Mouse (Mus musculus) gastrocnemius, postnatal 14 days (tissue): Measurements from ENCODE around the gene Fnd3c2. TPM values are rescaled to one million over a fixed set of nuclear protein-coding genes. Genes with fewer than 3 reads are reported as not detected.
"Not testable (repeated sequence)": the region's sequence is repeated elsewhere in the genome, so short reads cannot be mapped to it uniquely, and the experiment has no call there.

Experiments
- DNase-seq: peaks from one replicate; pipeline ENCODE4 v3.0.0; 2021; ENCODE audit warnings: mixed read lengths
- intact Hi-C: fragments of 180-260 bp; cut with DNase I; formaldehyde crosslinking; loops from one replicate; pipeline ENCODE4 v1.15.1; 2025; ENCODE audit warnings: low total_unique reads
- long read RNA-seq, 2 experiments: library from polyadenylated mRNA; stranded (forward); transcript quantifications; one replicate each; pipeline ENCODE4 v2.0.0; 2021
- total RNA-seq, 2 experiments: library from RNA; stranded (reverse); gene quantifications; 2 replicates each; pipeline ENCODE4 v1.2.3; 2021

Fnd3c2 gene
- total RNA-seq, result under 1 TPM in 1 of 2 experiments, not detected in 1; 0.23 TPM
- long read RNA-seq, experiment 1, result 0 reads
- long read RNA-seq, experiment 2, result 0 reads

DNA sequence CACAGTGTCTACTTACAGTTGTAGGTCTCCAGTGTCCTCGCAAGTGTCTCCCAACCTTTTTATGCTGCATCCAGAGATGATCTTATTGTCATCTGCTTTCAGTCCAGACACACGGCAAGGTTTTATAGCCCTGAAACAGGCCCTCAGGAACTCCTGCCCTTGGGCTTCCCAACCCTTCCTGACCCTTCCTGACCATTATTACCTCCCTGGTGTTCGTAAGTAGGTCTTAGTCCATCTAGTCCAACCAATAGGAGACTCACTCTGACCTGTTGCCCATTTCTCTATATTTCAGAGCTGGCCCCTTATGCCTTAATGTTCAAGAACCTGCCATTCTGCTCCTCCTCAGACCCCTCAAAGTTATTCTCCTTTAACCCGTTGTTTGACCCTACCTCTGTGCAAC, at the start of gene Fnd3c2:
Fnd3c2 (minus strand) TSS at position 101 of the 400 bp plus-strand sequence.
- intact Hi-C loops, result no loop called here
- DNase-seq, result no peak

DNA sequence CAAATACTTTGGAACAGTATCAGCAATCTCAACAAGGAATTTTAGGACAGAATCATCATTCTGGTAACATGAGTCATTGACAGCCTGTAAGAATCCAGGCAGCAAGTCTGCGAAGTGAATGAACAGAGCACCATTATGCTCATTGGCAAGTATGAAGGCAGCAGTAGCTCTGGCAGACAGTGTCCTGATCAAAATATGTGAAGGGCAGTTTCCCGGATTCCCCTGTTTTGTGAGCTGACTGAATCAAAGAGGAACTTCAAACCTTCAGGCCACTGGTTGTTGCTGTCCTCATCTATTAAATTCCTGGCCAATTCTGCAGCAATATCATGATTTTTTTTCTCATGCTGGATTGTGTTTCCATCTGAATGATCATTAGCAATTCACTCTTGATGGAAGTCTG, 29.3 kb upstream of the Fnd3c2 start:
- intact Hi-C loops, result no loop called here

GRCm38 (mm10) chrX:106221058-106221457, 34.1 kb downstream of the Fnd3c2 start, which contains the start of gene Taf9b:
Gene Taf9b, minus strand, starts transcription at chrX:106221158.
- no peak for DNase-seq
- intact Hi-C loops, result no loop called here

More for the DNA sequence above, 29.3 kb upstream of the Fnd3c2 start:
- DNase-seq, result no peak

GRCm38 (mm10) chrX:106219171-106220032, 35.8 kb downstream of the Fnd3c2 start:
- intact Hi-C loops, result no loop called here
- peak; percentile 69 for DNase-seq

- DNase-seq, result no peak
- intact Hi-C loops, result no loop called here
These were observed 46.1 kb downstream of the Fnd3c2 start for GRCm38 (mm10) chrX:106209100-106209499.

DNA sequence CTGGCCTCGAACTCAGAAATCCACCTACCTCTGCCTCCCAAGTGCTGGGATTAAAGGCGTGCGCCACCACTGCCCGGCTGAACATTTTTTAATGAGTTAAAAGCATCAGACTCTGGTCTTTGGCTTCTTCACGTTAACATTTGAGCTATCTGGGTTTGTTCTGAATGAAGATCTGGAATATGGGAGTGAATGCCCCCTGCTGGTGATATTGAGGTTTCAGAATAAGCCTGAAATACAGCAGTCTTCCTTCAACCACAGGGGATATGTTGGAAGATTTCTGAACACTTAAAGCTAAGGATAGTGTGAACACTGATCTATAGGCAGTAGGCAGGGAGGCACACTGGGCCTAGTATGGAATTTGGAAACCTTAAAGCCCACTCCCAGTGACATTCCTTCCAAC, 56.3 kb downstream of the Fnd3c2 start:
- intact Hi-C loops, result no loop called here
- DNase-seq, result no peak

DNA sequence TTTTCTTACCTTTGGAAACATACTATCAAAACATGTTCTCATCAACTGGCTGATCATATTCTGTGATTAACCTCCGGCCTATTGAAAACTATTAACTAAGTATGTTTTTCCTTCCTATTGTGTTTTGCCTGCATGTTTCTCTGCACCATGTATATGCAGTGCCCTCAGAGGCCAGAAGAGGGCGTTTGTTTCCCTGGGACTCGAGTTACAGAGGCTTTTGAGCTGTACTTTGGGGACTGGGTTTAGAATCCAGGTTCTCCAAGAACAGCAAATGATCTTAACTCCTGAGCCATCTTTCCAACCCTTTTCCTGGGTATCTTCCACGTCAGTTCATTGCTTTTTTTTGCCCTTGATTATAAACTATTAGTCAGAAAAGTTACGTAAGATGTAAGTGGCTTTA, 57.9 kb downstream of the Fnd3c2 start:
- DNase-seq, result no peak
- intact Hi-C loops, result no loop called here

DNA sequence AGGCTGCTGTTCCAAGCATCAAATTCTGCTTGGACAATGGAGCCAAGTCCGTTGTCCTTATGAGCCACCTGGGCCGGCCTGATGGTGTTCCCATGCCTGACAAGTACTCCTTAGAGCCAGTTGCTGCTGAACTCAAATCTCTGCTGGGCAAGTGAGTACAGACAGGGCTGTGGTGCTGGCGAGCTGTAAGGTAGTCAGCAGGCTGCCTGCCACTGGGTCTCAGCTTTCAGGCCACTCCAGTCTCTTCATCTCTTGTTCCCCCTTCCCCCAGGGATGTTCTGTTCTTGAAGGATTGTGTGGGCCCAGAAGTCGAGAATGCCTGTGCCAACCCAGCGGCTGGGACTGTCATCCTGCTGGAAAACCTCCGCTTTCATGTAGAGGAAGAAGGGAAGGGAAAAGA, 60.8 kb downstream of the Fnd3c2 start:
- intact Hi-C loops, result not testable (repeated sequence)

GRCm38 (mm10) chrX:106190091-106190490, 65.1 kb downstream of the Fnd3c2 start:
- intact Hi-C loops, result no loop called here
- DNase-seq, result no peak

More for the DNA sequence above, 60.8 kb downstream of the Fnd3c2 start:
- DNase-seq, result peak; percentile 28

- no peak for DNase-seq
- intact Hi-C loops, result no loop called here
These were observed 65.8 kb downstream of the Fnd3c2 start for GRCm38 (mm10) chrX:106189356-106189755.

- peak; percentile 39 for DNase-seq
- intact Hi-C loops, result no loop called here
These were observed 67.4 kb downstream of the Fnd3c2 start for GRCm38 (mm10) chrX:106187737-106188136.

DNA sequence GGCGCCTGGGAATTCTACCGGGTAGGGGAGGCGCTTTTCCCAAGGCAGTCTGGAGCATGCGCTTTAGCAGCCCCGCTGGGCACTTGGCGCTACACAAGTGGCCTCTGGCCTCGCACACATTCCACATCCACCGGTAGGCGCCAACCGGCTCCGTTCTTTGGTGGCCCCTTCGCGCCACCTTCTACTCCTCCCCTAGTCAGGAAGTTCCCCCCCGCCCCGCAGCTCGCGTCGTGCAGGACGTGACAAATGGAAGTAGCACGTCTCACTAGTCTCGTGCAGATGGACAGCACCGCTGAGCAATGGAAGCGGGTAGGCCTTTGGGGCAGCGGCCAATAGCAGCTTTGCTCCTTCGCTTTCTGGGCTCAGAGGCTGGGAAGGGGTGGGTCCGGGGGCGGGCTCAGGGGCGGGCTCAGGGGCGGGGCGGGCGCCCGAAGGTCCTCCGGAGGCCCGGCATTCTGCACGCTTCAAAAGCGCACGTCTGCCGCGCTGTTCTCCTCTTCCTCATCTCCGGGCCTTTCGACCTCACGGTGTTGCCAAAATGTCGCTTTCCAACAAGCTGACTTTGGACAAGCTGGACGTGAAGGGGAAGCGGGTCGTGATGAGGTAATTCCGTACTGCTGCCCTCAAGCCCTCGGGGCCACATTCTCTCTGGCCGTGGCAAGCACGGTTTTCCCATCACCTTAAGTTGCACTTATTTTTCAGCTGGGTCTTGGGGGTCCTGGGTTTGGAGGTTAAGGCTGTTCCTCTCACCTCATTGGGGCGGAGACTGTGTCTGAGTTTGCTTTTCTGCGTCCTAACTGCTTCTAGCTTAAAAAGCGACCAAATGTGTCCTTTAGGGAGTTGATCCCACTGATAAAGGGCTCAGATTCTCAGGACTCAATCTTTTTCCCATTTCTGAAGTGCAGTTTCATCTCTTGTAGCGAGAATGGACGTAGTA, 68.2 kb downstream of the Fnd3c2 start, which contains the start of gene Pgk1:
Pgk1 (plus strand) TSS at position 388 of the 937 bp plus-strand sequence.
- intact Hi-C loops, result no loop called here
- peak; percentile 90 for DNase-seq

DNA sequence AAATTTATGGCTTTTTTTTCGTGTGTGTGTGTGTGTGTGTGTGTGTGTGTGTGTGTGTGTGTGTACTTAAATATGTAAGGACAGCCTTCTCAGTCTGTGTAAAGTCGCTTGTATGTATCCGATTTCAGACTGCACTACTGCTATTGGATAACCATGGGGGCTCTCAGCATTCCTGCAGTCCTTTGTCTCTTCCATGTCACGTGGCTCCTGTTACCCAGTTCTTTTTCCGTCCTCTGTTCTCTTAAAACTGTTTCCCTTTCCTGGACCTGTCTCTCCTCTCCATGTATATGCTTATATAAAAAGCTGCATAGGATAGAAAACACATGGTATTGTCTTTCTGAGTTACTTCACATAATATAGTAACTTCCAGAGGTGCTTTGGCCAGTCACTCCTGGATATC, 69.5 kb downstream of the Fnd3c2 start:
- intact Hi-C loops, result no loop called here
- DNase-seq, result no peak

Other genes with a start within 250 kb of the Fnd3c2 start
- 10 to 100 TPM; 24.2 to 27.7 TPM for gene Magt1, start 243.5 kb downstream of the Fnd3c2 start, total RNA-seq
- gene Cox7b, start 239.7 kb downstream of the Fnd3c2 start, total RNA-seq, result 100 to 1,000 TPM; 850 to 996 TPM
- gene Atp7a, start 228.1 kb downstream of the Fnd3c2 start, total RNA-seq, result 10 to 100 TPM; 11.6 to 11.7 TPM
- gene Tlr13, start 112.2 kb downstream of the Fnd3c2 start, total RNA-seq, result under 1 TPM; 0.62 to 0.78 TPM
- gene Pgk1, start 68.3 kb downstream of the Fnd3c2 start, total RNA-seq, result 1,000 to 10,000 TPM; 1,326 to 1,532 TPM
- 1 to 10 TPM; 5.6 to 6.9 TPM for gene Taf9b, start 34.2 kb downstream of the Fnd3c2 start, total RNA-seq
- gene Fndc3c1, start 230.0 kb upstream of the Fnd3c2 start, total RNA-seq, result 10 to 100 TPM in 1 of 2 experiments, 1 to 10 TPM in 1; 6.5 to 11.4 TPM